ENCODE assay signal across 9 mouse cellular contexts in the genomic region with DNA sequence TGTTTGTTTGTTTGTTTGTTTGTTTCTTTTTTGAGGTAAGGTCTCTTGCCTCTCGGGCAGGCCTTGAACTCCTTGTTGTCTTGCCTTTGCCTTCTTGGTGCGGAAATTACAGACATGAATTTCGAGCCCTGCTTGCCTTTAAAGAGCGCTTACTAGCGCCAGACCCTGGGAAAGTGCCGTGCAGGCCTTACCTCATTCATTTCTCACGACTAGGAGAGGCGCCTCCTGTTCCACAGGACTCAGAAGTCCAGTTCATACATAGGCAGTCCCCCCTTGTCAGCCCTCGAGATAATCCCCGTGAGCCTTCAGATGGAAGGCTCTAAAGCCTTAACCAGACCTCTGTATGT. TPM values are rescaled to one million over a fixed set of nuclear protein-coding genes. Genes with fewer than 3 reads are reported as not detected.
A peak's percentile ranks its signal among the peaks of the same experiment; 100 is the strongest.
DNase-seq lines count a peak whose midpoint lies in the region; ATAC-seq and TF ChIP-seq lines count a peak whose summit lies in the region.
"Had no signal": no experiment of that assay in that cellular context is flagged by ENCODE, and none has a peak within 500 bp of the region (broad histone marks: within the 10 kb centered on the region; RNA-seq: fewer than 3 reads in every experiment).

No protein-coding gene starts in this region.

- dilution Hi-C loops in CH12.LX (cut with MboI; ENCODE audit: extremely low pct_ligation_motif_present, extremely low pct_unique_long_range_greater_than_20kb, low sequenced_read_pairs): no loop called here

- peak overlapping the region; percentile 91 for H3K9ac ChIP-seq in CH12.LX (ENCODE audit: insufficient read depth, low read depth)
- peak overlapping the region; percentile 70 for H3K9ac ChIP-seq in intestine, postnatal 0 days (ENCODE audit: low read depth, low read length)
- H3K9ac ChIP-seq in midbrain, postnatal 0 days (replicated peaks; ENCODE audit: low read length, poor library complexity, severe bottlenecking): peak overlapping the region; percentile 70

- in situ Hi-C loops in CH12.LX (cut with MboI; ENCODE audit: low pct_ligation_motif_present, low pct_unique_long_range_greater_than_20kb, low sequenced_read_pairs): loop anchor here (5.0 kb wide), 1 partner anchor 100 kb away; no protein-coding TSS in a partner anchor

- H3K9me3 ChIP-seq in heart, embryonic 10.5 days: no peaks in the 10 kb centered on the region
- H3K9me3 ChIP-seq in CH12.LX (replicated peaks; ENCODE audit: low read length): no peaks in the 10 kb centered on the region
- H3K9me3 ChIP-seq in intestine, postnatal 0 days (ENCODE audit: control insufficient read depth): no peaks in the 10 kb centered on the region
- no peaks in the 10 kb centered on the region for H3K9me3 ChIP-seq in midbrain, postnatal 0 days (ENCODE audit: low read length)

- peak overlapping the region; percentile 94 for H3K27ac ChIP-seq in heart, embryonic 10.5 days
- no peak overlapping the region for H3K27ac ChIP-seq in CH12.LX (ENCODE audit: insufficient read depth, low read depth)
- 0 out of 2 replicates have a peak overlapping the region, but pooled peaks have one; percentile 42 for H3K27ac ChIP-seq in intestine, postnatal 0 days (ENCODE audit: low read depth, low read length)
- H3K27ac ChIP-seq in midbrain, postnatal 0 days (ENCODE audit: low read depth, low read length): peak overlapping the region; percentile 13

- H3K4me3 ChIP-seq in heart, embryonic 10.5 days: peak overlapping the region; percentile 97
- peak overlapping the region; percentile 97 to 99 (median 99) for H3K4me3 ChIP-seq in CH12.LX (replicated peaks in 1 of 3; ENCODE audit: low read depth in 2 of 3, low read length in 2 of 3, poor library complexity in 1 of 3)
- peak overlapping the region; percentile 87 for H3K4me3 ChIP-seq in intestine, postnatal 0 days (ENCODE audit: low read depth, low read length)
- H3K4me3 ChIP-seq in midbrain, postnatal 0 days (ENCODE audit: low read depth, low read length): peak overlapping the region; percentile 89

- H3K79me2 ChIP-seq in CH12.LX (replicated peaks; ENCODE audit: control insufficient read depth, extremely low read depth, insufficient read depth, poor library complexity, severe bottlenecking): peaks cover 50% of the 10 kb centered on the region

- peak overlapping the region; percentile 94 for H3K4me2 ChIP-seq in CH12.LX (ENCODE audit: insufficient read depth, low read depth, poor library complexity, severe bottlenecking)
- H3K4me2 ChIP-seq in intestine, postnatal 0 days (replicated peaks; ENCODE audit: low read depth): peak overlapping the region; percentile 93
- peak overlapping the region; percentile 97 for H3K4me2 ChIP-seq in midbrain, postnatal 0 days (ENCODE audit: low read depth, low read length, poor library complexity, severe bottlenecking)

- no peak for TF ChIP-seq RAD21 in CH12.LX (IDR thresholded peaks at IDR 0.05; ENCODE audit: low read depth, low read length)

- H3K36me3 ChIP-seq in heart, embryonic 10.5 days: peaks cover 23% of the 10 kb centered on the region
- H3K36me3 ChIP-seq in CH12.LX (replicated peaks in 1 of 2; ENCODE audit: control insufficient read depth in 1 of 2, insufficient read depth in 1 of 2, low read length in 1 of 2): peaks cover 7 to 38% of the 10 kb centered on the region in 2 experiments
- peaks cover 5% of the 10 kb centered on the region; the same call in 1 of the 2 replicates for H3K36me3 ChIP-seq in intestine, postnatal 0 days (ENCODE audit: control insufficient read depth, insufficient read depth)
- 0 out of 2 replicates have a peak, but pooled peaks cover 7% of the 10 kb centered on the region for H3K36me3 ChIP-seq in midbrain, postnatal 0 days (ENCODE audit: insufficient read depth, low read length)

- H3K4me1 ChIP-seq in heart, embryonic 10.5 days: peaks cover 23% of the 10 kb centered on the region
- peaks cover 8 to 31% of the 10 kb centered on the region in 2 experiments for H3K4me1 ChIP-seq in CH12.LX (ENCODE audit: control insufficient read depth in 1 of 2, insufficient read depth in 2 of 2)
- H3K4me1 ChIP-seq in intestine, postnatal 0 days (replicated peaks; ENCODE audit: control insufficient read depth, insufficient read depth, low read length): peaks cover 7% of the 10 kb centered on the region; the same call in 1 of the 2 replicates
- H3K4me1 ChIP-seq in midbrain, postnatal 0 days (ENCODE audit: insufficient read depth, low read length): peaks cover 16% of the 10 kb centered on the region

- TF ChIP-seq POLR2A in CH12.LX (IDR thresholded peaks at IDR 0.05; ENCODE audit: low read depth, low read length): no peak

- DNase-seq in heart, embryonic 10.5 days (ENCODE audit: low spot score): no peak
- no peak for DNase-seq in heart, adult 18-20 months
- DNase-seq in CH12.LX (ENCODE audit: extremely low read depth): peak; percentile 52
- peak; percentile 61 for DNase-seq in embryo, embryonic 11 days
- DNase-seq in midbrain, postnatal 0 days (ENCODE audit: low spot score): peak; percentile 55
- no peak for DNase-seq in urinary bladder, postnatal 25 days (ENCODE audit: low spot score)
- DNase-seq in adrenal gland, adult 18-20 months (ENCODE audit: low spot score in 2 of 2): no peak

- TF ChIP-seq EP300 in CH12.LX (IDR thresholded peaks at IDR 0.05; ENCODE audit: low read length): no peak

- WGBS in heart, embryonic 10.5 days: under 1% methylated on average over 10 of the region's 10 CpGs
- 0% methylated on average over 10 of the region's 10 CpGs for WGBS in intestine, postnatal 0 days
- WGBS in midbrain, postnatal 0 days: 0% methylated on average over 10 of the region's 10 CpGs

- no peaks in the 10 kb centered on the region for H3K27me3 ChIP-seq in heart, embryonic 10.5 days (ENCODE audit: insufficient read depth, poor library complexity, severe bottlenecking)
- H3K27me3 ChIP-seq in CH12.LX (replicated peaks): no peaks in the 10 kb centered on the region
- H3K27me3 ChIP-seq in intestine, postnatal 0 days (replicated peaks; ENCODE audit: control insufficient read depth, insufficient read depth, low read length): no peaks in the 10 kb centered on the region
- H3K27me3 ChIP-seq in midbrain, postnatal 0 days (ENCODE audit: insufficient read depth, low read length): no peaks in the 10 kb centered on the region

- peak in 1 of 2 experiments; percentile 31; a peak in 2 of 4 replicates for TF ChIP-seq CTCF in CH12.LX (conservative IDR thresholded peaks at IDR 0.05 in 1 of 2, IDR thresholded peaks at IDR 0.05 in 1 of 2; ENCODE audit: low read depth in 2 of 2, low read length in 2 of 2)
- 0 out of 2 replicates have a peak, but pooled peaks have one; percentile 29 for TF ChIP-seq CTCF in intestine, postnatal 0 days (IDR thresholded peaks at IDR 0.05; ENCODE audit: low read depth)
- peak; percentile 26 for TF ChIP-seq CTCF in midbrain, postnatal 0 days (IDR thresholded peaks at IDR 0.05)

- no peak for ATAC-seq in intestine, postnatal 0 days
- ATAC-seq in midbrain, postnatal 0 days (ENCODE audit: low FRiP score): no peak

RNA-seq across cellular contexts. Expression of gene Nup188, which starts 0.8 kb away (rescaled TPM):
- polyA plus RNA-seq in heart, embryonic 10.5 days (2016; fragmentation: Nextera tagmentation; extraction: Ambion mirVana): 45.2 and 46.5 TPM in 2 replicates
- total RNA-seq in heart, adult 18-20 months (2021): 10 to 100 TPM; 19.5 to 20.7 TPM
- 40.2 and 47.6 TPM in 2 replicates for total RNA-seq in CH12.LX (2012; rRNA removed)
- total RNA-seq in CH12.LX (2014; rRNA removed): 19.7 and 20.9 TPM in 2 replicates
- polyA plus RNA-seq in CH12.LX (2012; ENCODE audit: insufficient read length, low read depth): 58.8 and 61.2 TPM in 2 replicates
- 7.1 and 9.1 TPM in 2 replicates for polyA plus RNA-seq in intestine, postnatal 0 days (2015; fragmentation: Nextera tagmentation; extraction: Ambion mirVana)
- 29.5 and 33.4 TPM in 2 replicates for total RNA-seq in midbrain, postnatal 0 days (2014; rRNA removed)
- polyA plus RNA-seq in midbrain, postnatal 0 days (2015; fragmentation: Nextera tagmentation; extraction: Ambion mirVana): 12.2 and 15.7 TPM in 2 replicates
- 10 to 100 TPM; 29.6 to 30.3 TPM for total RNA-seq in adrenal gland, adult 18-20 months (2021)

RNA-seq across cellular contexts. Expression of gene Dolk, which starts 0.9 kb away (rescaled TPM):
- 29.3 and 31.7 TPM in 2 replicates for polyA plus RNA-seq in heart, embryonic 10.5 days (2016; fragmentation: Nextera tagmentation; extraction: Ambion mirVana)
- total RNA-seq in heart, adult 18-20 months (2021): 10 to 100 TPM; 23.4 to 25.5 TPM
- total RNA-seq in CH12.LX (2012; rRNA removed) (17.4 and 18.1 TPM in 2 replicates), CH12.LX (2014; rRNA removed) (11.1 and 11.6 TPM in 2 replicates)
- 10.8 and 11.8 TPM in 2 replicates for polyA plus RNA-seq in CH12.LX (2012; ENCODE audit: insufficient read length, low read depth)
- polyA plus RNA-seq in intestine, postnatal 0 days (2015; fragmentation: Nextera tagmentation; extraction: Ambion mirVana): 23.7 and 24.7 TPM in 2 replicates
- total RNA-seq in midbrain, postnatal 0 days (2014; rRNA removed): 35.4 and 44.7 TPM in 2 replicates
- polyA plus RNA-seq in midbrain, postnatal 0 days (2015; fragmentation: Nextera tagmentation; extraction: Ambion mirVana): 38.7 and 42.9 TPM in 2 replicates
- 10 to 100 TPM; 40.8 to 41.6 TPM for total RNA-seq in adrenal gland, adult 18-20 months (2021)

RNA-seq across cellular contexts. Expression of gene Gm28038, which starts 6.2 kb away (rescaled TPM):
- not detected in 2 replicates for polyA plus RNA-seq in heart, embryonic 10.5 days (2016; fragmentation: Nextera tagmentation; extraction: Ambion mirVana)
- total RNA-seq in heart, adult 18-20 months (2021): not detected
- total RNA-seq in CH12.LX (2012; rRNA removed) (not detected in 2 replicates), CH12.LX (2014; rRNA removed) (not detected in 2 replicates)
- 7.4 TPM in 1 of 2 replicates, not detected in the other for polyA plus RNA-seq in CH12.LX (2012; ENCODE audit: insufficient read length, low read depth)
- not detected in 2 replicates for polyA plus RNA-seq in intestine, postnatal 0 days (2015; fragmentation: Nextera tagmentation; extraction: Ambion mirVana)
- not detected in 2 replicates for total RNA-seq in midbrain, postnatal 0 days (2014; rRNA removed)
- not detected in 2 replicates for polyA plus RNA-seq in midbrain, postnatal 0 days (2015; fragmentation: Nextera tagmentation; extraction: Ambion mirVana)
- total RNA-seq in adrenal gland, adult 18-20 months (2021): not detected
- total RNA-seq: common myeloid progenitor, adult 5-6 weeks had no signal

RNA-seq across cellular contexts. Expression of gene Phyhd1, which starts 21.0 kb away (rescaled TPM):
- 4.4 and 5.2 TPM in 2 replicates for polyA plus RNA-seq in heart, embryonic 10.5 days (2016; fragmentation: Nextera tagmentation; extraction: Ambion mirVana)
- 100 to 1,000 TPM; 109 to 110 TPM for total RNA-seq in heart, adult 18-20 months (2021)
- total RNA-seq in CH12.LX (2012; rRNA removed) (3.1 and 8.9 TPM in 2 replicates), CH12.LX (2014; rRNA removed) (5.7 and 7.1 TPM in 2 replicates)
- polyA plus RNA-seq in CH12.LX (2012; ENCODE audit: insufficient read length, low read depth): 9.7 and 11.5 TPM in 2 replicates
- 3.1 and 3.7 TPM in 2 replicates for polyA plus RNA-seq in intestine, postnatal 0 days (2015; fragmentation: Nextera tagmentation; extraction: Ambion mirVana)
- 7.2 and 9.0 TPM in 2 replicates for total RNA-seq in midbrain, postnatal 0 days (2014; rRNA removed)
- polyA plus RNA-seq in midbrain, postnatal 0 days (2015; fragmentation: Nextera tagmentation; extraction: Ambion mirVana): 3.9 and 4.4 TPM in 2 replicates
- total RNA-seq in adrenal gland, adult 18-20 months (2021): 10 to 100 TPM; 13.6 to 18.0 TPM

RNA-seq across cellular contexts. Expression of gene Gm28035, which starts 46.6 kb away (rescaled TPM):
- polyA plus RNA-seq in heart, embryonic 10.5 days (2016; fragmentation: Nextera tagmentation; extraction: Ambion mirVana): 0.14 and 0.19 TPM in 2 replicates
- 1 to 10 TPM; 3.4 to 3.6 TPM for total RNA-seq in heart, adult 18-20 months (2021)
- total RNA-seq in CH12.LX (2012; rRNA removed) (0.46 and 0.64 TPM in 2 replicates), CH12.LX (2014; rRNA removed) (0.27 TPM in 2 replicates)
- polyA plus RNA-seq in CH12.LX (2012; ENCODE audit: insufficient read length, low read depth): 0.35 and 0.36 TPM in 2 replicates
- polyA plus RNA-seq in intestine, postnatal 0 days (2015; fragmentation: Nextera tagmentation; extraction: Ambion mirVana): 0.03 and 0.04 TPM in 2 replicates
- 3.4 and 6.0 TPM in 2 replicates for total RNA-seq in midbrain, postnatal 0 days (2014; rRNA removed)
- polyA plus RNA-seq in midbrain, postnatal 0 days (2015; fragmentation: Nextera tagmentation; extraction: Ambion mirVana): 0.09 and 0.11 TPM in 2 replicates
- 1 to 10 TPM; 1.4 to 2.3 TPM for total RNA-seq in adrenal gland, adult 18-20 months (2021)
- total RNA-seq: common myeloid progenitor, adult 5-6 weeks had no signal

Comparison
In these comparisons a context has a peak if more than half of its experiments do, and no peak if none do; other contexts are left out.
1. DNase-seq: peak in CH12.LX (single experiment), embryo, embryonic 11 days (single experiment) and midbrain, postnatal 0 days (single experiment); none in heart, embryonic 10.5 days (single experiment), heart, adult 18-20 months (0 of 2), urinary bladder, postnatal 25 days (single experiment) and adrenal gland, adult 18-20 months (0 of 2).
2. Peak in every context shown above with its lines, with median percentiles within 50 percentile points of each other: H3K4me3 ChIP-seq, H3K4me2 ChIP-seq and H3K9ac ChIP-seq.